Mouse (Mus musculus) intestine, embryonic 14.5 days (tissue): ENCODE results near the gene Rab11fip5. TPM values are rescaled to one million over a fixed set of nuclear protein-coding genes. Genes with fewer than 3 reads are reported as not detected.

Experiments used
- ATAC-seq: fragments of 200-750 bp; cut with Nextera tagmentation; replicated peaks from 2 replicates; pipeline ENCODE4 v1.8.0; 2017; ENCODE audit warnings: low read depth, moderate number of reproducible peaks, moderate TSS enrichment, moderate library complexity; ENCODE audit not compliant: low FRiP score, low TSS enrichment
- DNase-seq: peaks from one replicate; pipeline ENCODE4 v3.0.0-alpha.2; 2018; ENCODE audit warnings: low spot score
- H3K27ac ChIP-seq: fragments of 300-500 bp; sonication (generic); 2 replicates; pipeline ENCODE4 v1.5.1; 2014; ENCODE audit warnings: low read depth, mild to moderate bottlenecking, control low read depth
- H3K27me3 ChIP-seq: fragments of 300-500 bp; sonication (generic); replicated peaks from 2 replicates; pipeline ENCODE4 v1.6.1; 2014; ENCODE audit warnings: low read length, control low read depth; ENCODE audit not compliant: control insufficient read depth, insufficient read depth
- H3K36me3 ChIP-seq: fragments of 300-500 bp; sonication (generic); 2 replicates; pipeline ENCODE4 v1.6.1; 2014; ENCODE audit warnings: low read length, control low read depth; ENCODE audit not compliant: control insufficient read depth, insufficient read depth
- H3K4me1 ChIP-seq: fragments of 300-500 bp; sonication (generic); replicated peaks from 2 replicates; pipeline ENCODE4 v1.6.1; 2014; ENCODE audit warnings: low read length, control low read depth, mixed read lengths; ENCODE audit not compliant: control insufficient read depth, insufficient read depth
- H3K4me2 ChIP-seq: fragments of 300-500 bp; sonication (generic); 2 replicates; pipeline ENCODE4 v1.6.1; 2014; ENCODE audit warnings: low read length
- H3K4me3 ChIP-seq: fragments of 300-500 bp; sonication (generic); 2 replicates; pipeline ENCODE4 v1.5.1; 2014; ENCODE audit warnings: low read depth, low read length, control low read depth, mixed read lengths
- H3K9ac ChIP-seq: fragments of 300-500 bp; sonication (generic); 2 replicates; pipeline ENCODE4 v1.6.1; 2014; ENCODE audit warnings: mild to moderate bottlenecking, low read length
- H3K9me3 ChIP-seq: fragments of 300-500 bp; sonication (generic); 2 replicates; pipeline ENCODE4 v1.6.1; 2016; ENCODE audit warnings: low read length, control low read depth; ENCODE audit not compliant: control insufficient read depth
- WGBS: fragments of 180-500 bp; shearing (Covaris S2); extraction: QIAGEN DNeasy Blood & Tissue Kit; methylation state at CpG from one replicate; pipeline ENCODE4 v1.1.7; 2014; 5-methylcytosine and 5-hydroxymethylcytosine counted together
- polyA plus RNA-seq: library from polyadenylated mRNA; unstranded; fragments of >200 nt; fragmentation: Nextera tagmentation; extraction: Ambion mirVana; gene quantifications from 2 replicates; pipeline ENCODE4 v1.2.1, GENCODE M21; 2014

Rab11fip5 gene
- polyA plus RNA-seq, 1 experiment from 2014 or later: 8.0 TPM

- Histone ChIP-seq H3K9ac (no peak overlapping the region), H3K27me3 (no peaks in the 10 kb centered on the region), H3K4me2 (no peak overlapping the region), H3K4me3 (no peak overlapping the region), H3K36me3 (no peaks in the 10 kb centered on the region), H3K27ac (no peak overlapping the region), H3K9me3 (no peaks in the 10 kb centered on the region), H3K4me1 (no peaks in the 10 kb centered on the region)
- 29% methylated on average over 5 of the region's 5 CpGs for WGBS
- no peak for ATAC-seq
- no peak for DNase-seq
Measured at GRCm38 (mm10) chr6:85399715-85400114, 25.3 kb upstream of the Rab11fip5 start.

- H3K36me3 ChIP-seq: no peaks in the 10 kb centered on the region
- 29% methylated on average over 1 of the region's 1 CpGs for WGBS
Measured at GRCm38 (mm10) chr6:85397165-85397564, 22.7 kb upstream of the Rab11fip5 start.

GRCm38 (mm10) chr6:85395360-85395759 is 20.9 kb upstream of the Rab11fip5 start:
- Histone ChIP-seq H3K27me3 (no peaks in the 10 kb centered on the region), H3K36me3 (no peaks in the 10 kb centered on the region), H3K9ac (no peak overlapping the region), H3K4me2 (no peak overlapping the region), H3K9me3 (no peaks in the 10 kb centered on the region), H3K4me1 (no peaks in the 10 kb centered on the region), H3K27ac (no peak overlapping the region), H3K4me3 (no peak overlapping the region)
- DNase-seq (no peak), ATAC-seq (no peak)
- 73% methylated on average over 2 of the region's 2 CpGs for WGBS

More at GRCm38 (mm10) chr6:85397165-85397564, 22.7 kb upstream of the Rab11fip5 start:
- Histone ChIP-seq H3K4me2 (no peak overlapping the region), H3K9ac (no peak overlapping the region), H3K4me3 (no peak overlapping the region), H3K9me3 (no peaks in the 10 kb centered on the region), H3K4me1 (no peaks in the 10 kb centered on the region), H3K27me3 (no peaks in the 10 kb centered on the region), H3K27ac (no peak overlapping the region)
- ATAC-seq (no peak; the same call in 1 of the 2 replicates), DNase-seq (no peak)

- Histone ChIP-seq H3K36me3 (no peaks in the 10 kb centered on the region), H3K4me2 (no peak overlapping the region)
Measured at GRCm38 (mm10) chr6:85391803-85392202, 17.4 kb upstream of the Rab11fip5 start.

GRCm38 (mm10) chr6:85388608-85389007 is 14.2 kb upstream of the Rab11fip5 start:
- Histone ChIP-seq H3K4me2 (no peak overlapping the region), H3K36me3 (no peaks in the 10 kb centered on the region), H3K9me3 (no peaks in the 10 kb centered on the region), H3K27me3 (no peaks in the 10 kb centered on the region), H3K27ac (no peak overlapping the region), H3K9ac (no peak overlapping the region), H3K4me1 (no peaks in the 10 kb centered on the region), H3K4me3 (no peak overlapping the region)
- DNase-seq (no peak), ATAC-seq (no peak)
- 73% methylated on average over 5 of the region's 5 CpGs for WGBS

More at GRCm38 (mm10) chr6:85391803-85392202, 17.4 kb upstream of the Rab11fip5 start:
- H3K4me1 ChIP-seq: no peaks in the 10 kb centered on the region
- no peaks in the 10 kb centered on the region for H3K9me3 ChIP-seq
- no peaks in the 10 kb centered on the region for H3K27me3 ChIP-seq
- peak; percentile 79 for DNase-seq
- H3K27ac ChIP-seq: no peak overlapping the region
- H3K4me3 ChIP-seq: no peak overlapping the region
- no peak overlapping the region for H3K9ac ChIP-seq
- WGBS: 26% methylated on average over 6 of the region's 7 CpGs
- ATAC-seq: no peak

- WGBS: 76% methylated on average over 2 of the region's 2 CpGs
- Histone ChIP-seq H3K27ac (no peak overlapping the region), H3K9ac (no peak overlapping the region), H3K36me3 (no peaks in the 10 kb centered on the region), H3K4me1 (no peaks in the 10 kb centered on the region; the same call in 1 of the 2 replicates), H3K4me3 (no peak overlapping the region), H3K9me3 (no peaks in the 10 kb centered on the region), H3K4me2 (no peak overlapping the region), H3K27me3 (no peaks in the 10 kb centered on the region)
- DNase-seq (no peak), ATAC-seq (no peak)
Measured at GRCm38 (mm10) chr6:85382791-85383190, 8.4 kb upstream of the Rab11fip5 start.

- Histone ChIP-seq H3K36me3 (no peaks in the 10 kb centered on the region), H3K4me1 (no peaks in the 10 kb centered on the region; the same call in 1 of the 2 replicates)
- ATAC-seq: no peak
Measured at GRCm38 (mm10) chr6:85381648-85382020, 7.2 kb upstream of the Rab11fip5 start.

GRCm38 (mm10) chr6:85380901-85381647 is 6.6 kb upstream of the Rab11fip5 start:
- no peak overlapping the region for H3K27ac ChIP-seq
- no peak overlapping the region for H3K4me3 ChIP-seq
- 26% methylated on average over 17 of the region's 17 CpGs for WGBS
- H3K9ac ChIP-seq: no peak overlapping the region
- H3K4me2 ChIP-seq: peak overlapping the region; percentile 36
- H3K27me3 ChIP-seq: no peaks in the 10 kb centered on the region
- H3K36me3 ChIP-seq: no peaks in the 10 kb centered on the region
- DNase-seq (no peak), ATAC-seq (peak; percentile 34; the same call in 1 of the 2 replicates)
- no peaks in the 10 kb centered on the region; the same call in 1 of the 2 replicates for H3K4me1 ChIP-seq
- H3K9me3 ChIP-seq: no peaks in the 10 kb centered on the region

More at GRCm38 (mm10) chr6:85381648-85382020, 7.2 kb upstream of the Rab11fip5 start:
- WGBS: 84% methylated on average over 10 of the region's 10 CpGs
- Histone ChIP-seq H3K9ac (no peak overlapping the region), H3K4me3 (no peak overlapping the region), H3K9me3 (no peaks in the 10 kb centered on the region), H3K27ac (no peak overlapping the region), H3K4me2 (no peak overlapping the region), H3K27me3 (no peaks in the 10 kb centered on the region)
- DNase-seq: no peak
